Mouse (Mus musculus) embryonic facial prominence, embryonic 13.5 days (tissue): ENCODE measurements at regions not wholly inside any gene's neighbourhood (a gene's known extent, or its start where the extent isn't known, plus 50 kb on each side); places are given as distances from the start of the nearest gene placed in this dataset.

ENCODE experiments used
- ATAC-seq: fragments of 200-750 bp; cut with Nextera tagmentation; 2 replicates; pipeline ENCODE4 v1.8.0; 2017; ENCODE audit warnings: low read depth; ENCODE audit not compliant: insufficient number of reproducible peaks, insufficient read depth, low FRiP score, low TSS enrichment
- H3K27ac ChIP-seq: fragments of 300-500 bp; sonication (generic); 2 replicates; pipeline ENCODE4 v1.5.1; 2015; ENCODE audit warnings: moderate library complexity, mild to moderate bottlenecking, inconsistent platforms
- H3K27me3 ChIP-seq: fragments of 300-500 bp; sonication (generic); 2 replicates; pipeline ENCODE4 v1.6.1; 2015; ENCODE audit warnings: mild to moderate bottlenecking, inconsistent platforms
- H3K36me3 ChIP-seq: fragments of 300-500 bp; sonication (generic); 2 replicates; pipeline ENCODE4 v1.6.1; 2015; ENCODE audit warnings: mild to moderate bottlenecking, inconsistent platforms
- H3K4me1 ChIP-seq: fragments of 300-500 bp; sonication (generic); 2 replicates; pipeline ENCODE4 v1.6.1; 2015; ENCODE audit warnings: inconsistent platforms
- H3K4me2 ChIP-seq: fragments of 300-500 bp; sonication (generic); 2 replicates; pipeline ENCODE4 v1.6.1; 2015; ENCODE audit warnings: moderate library complexity, mild to moderate bottlenecking, inconsistent platforms
- H3K4me3 ChIP-seq: fragments of 300-500 bp; sonication (generic); 2 replicates; pipeline ENCODE4 v1.5.1; 2015; ENCODE audit warnings: mild to moderate bottlenecking, inconsistent platforms
- H3K9ac ChIP-seq: fragments of 300-500 bp; sonication (generic); 2 replicates; pipeline ENCODE4 v1.6.1; 2015; ENCODE audit warnings: mild to moderate bottlenecking, inconsistent platforms
- H3K9me3 ChIP-seq: fragments of 300-500 bp; sonication (generic); 2 replicates; pipeline ENCODE4 v1.6.1; 2016; ENCODE audit warnings: inconsistent platforms
- WGBS: fragments of 180-500 bp; shearing (Covaris S2); methylation state at CpG from one replicate; pipeline ENCODE4 v1.1.7; 2015; ENCODE audit warnings: mixed read lengths; 5-methylcytosine and 5-hydroxymethylcytosine counted together

DNA sequence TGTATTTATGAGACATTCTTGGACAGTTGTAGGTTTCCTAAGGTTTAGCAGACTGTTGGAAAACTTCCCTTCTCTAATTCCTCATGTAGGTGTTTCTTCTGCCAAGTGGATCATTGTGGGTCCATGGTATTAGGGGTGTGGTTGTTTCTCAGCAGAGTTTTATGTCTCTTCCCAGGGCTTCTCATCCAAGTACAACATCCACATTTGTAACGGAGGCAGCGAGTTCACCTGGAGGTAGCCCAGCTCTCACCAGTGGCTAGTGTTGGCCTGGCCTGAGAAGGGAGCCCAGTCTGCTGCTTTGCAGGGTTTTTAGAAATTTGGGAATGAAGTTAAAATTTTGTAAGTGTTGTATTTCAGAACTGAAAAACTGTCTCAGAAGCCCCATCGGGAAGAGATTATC lies 122.4 kb downstream of the Wnt5a start:
- ATAC-seq = no peak
- Histone ChIP-seq H3K4me2 (no peak overlapping the region), H3K4me1 (no peaks in the 10 kb centered on the region), H3K9ac (no peak overlapping the region), H3K4me3 (no peak overlapping the region), H3K27me3 (no peaks in the 10 kb centered on the region), H3K36me3 (no peaks in the 10 kb centered on the region), H3K9me3 (no peaks in the 10 kb centered on the region), H3K27ac (no peak overlapping the region)
- 91% methylated on average over 3 of the region's 3 CpGs for WGBS

DNA sequence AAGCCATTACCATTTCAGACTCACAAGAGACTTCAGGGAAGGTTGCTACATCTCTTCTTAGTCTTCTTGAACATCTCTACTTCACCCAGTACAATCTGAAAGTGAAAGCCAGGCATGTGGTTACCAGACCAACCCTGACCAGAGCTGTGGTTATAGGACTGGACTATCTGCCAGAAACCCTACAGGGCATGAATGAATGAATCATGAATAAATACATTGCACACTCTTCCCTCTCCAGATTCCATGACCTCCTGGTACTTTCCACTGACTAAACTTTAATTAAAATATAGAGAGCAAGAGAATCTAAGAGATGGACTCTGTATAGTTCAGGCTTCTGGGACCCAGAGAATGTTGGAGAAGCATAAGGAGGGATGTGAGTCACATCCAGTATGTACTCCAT lies 130.6 kb downstream of the Wnt5a start:
- Histone ChIP-seq H3K4me1 (peaks cover 3% of the 10 kb centered on the region; the same call in 1 of the 2 replicates), H3K27me3 (no peaks in the 10 kb centered on the region), H3K4me3 (no peak overlapping the region), H3K36me3 (no peaks in the 10 kb centered on the region), H3K4me2 (no peak overlapping the region), H3K27ac (no peak overlapping the region), H3K9ac (no peak overlapping the region), H3K9me3 (no peaks in the 10 kb centered on the region)
- no peak for ATAC-seq

DNA sequence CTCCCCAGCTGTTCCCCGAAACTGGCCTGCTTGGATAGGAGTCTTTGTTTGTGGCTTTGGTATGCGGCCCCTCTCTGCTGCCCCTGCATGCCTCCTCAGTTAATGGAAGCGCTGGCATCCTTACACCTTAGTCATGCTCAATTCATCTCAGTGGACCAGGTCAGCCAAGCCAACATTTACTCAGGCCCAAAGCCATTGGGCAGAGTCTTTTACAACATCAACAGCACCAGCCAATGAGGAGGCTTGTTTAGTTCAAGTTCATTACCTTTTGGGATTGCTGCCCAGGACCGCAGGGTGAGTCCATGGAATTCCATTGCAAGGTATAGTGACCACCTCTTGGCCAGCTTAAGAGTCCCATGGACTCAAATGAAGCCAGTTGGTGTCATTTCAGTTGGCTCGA lies 134.5 kb downstream of the Wnt5a start:
- H3K36me3 ChIP-seq = no peaks in the 10 kb centered on the region
- no peak overlapping the region for H3K4me2 ChIP-seq
- no peak overlapping the region for H3K9ac ChIP-seq
- 82% methylated on average over 5 of the region's 5 CpGs for WGBS
- ATAC-seq = no peak
- H3K4me3 ChIP-seq = no peak overlapping the region
- H3K27me3 ChIP-seq = no peaks in the 10 kb centered on the region
- H3K27ac ChIP-seq = no peak overlapping the region
- H3K4me1 ChIP-seq = peaks cover 3% of the 10 kb centered on the region; the same call in 1 of the 2 replicates
- no peaks in the 10 kb centered on the region for H3K9me3 ChIP-seq

DNA sequence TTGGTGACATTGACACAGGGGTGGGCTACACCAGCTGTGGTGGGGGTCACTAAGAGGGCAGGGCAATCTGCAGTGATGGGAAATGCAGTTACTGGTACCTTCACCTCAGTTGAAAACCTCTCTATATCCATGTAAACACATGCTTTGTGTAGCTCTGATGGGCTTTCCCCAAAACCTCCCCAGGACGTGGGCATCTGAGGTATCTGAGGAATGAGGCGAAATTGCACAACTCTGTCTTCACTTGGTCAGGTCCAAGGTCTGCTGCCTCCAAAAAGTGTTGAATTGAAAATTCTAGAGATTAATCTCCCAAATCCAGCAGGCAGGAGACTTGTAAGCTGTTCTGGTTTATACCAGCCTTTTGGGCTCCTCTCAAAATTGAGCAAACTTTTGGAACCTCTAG lies 141.3 kb downstream of the Wnt5a start:
- ATAC-seq = no peak
- H3K27me3 ChIP-seq = no peaks in the 10 kb centered on the region
- H3K9ac ChIP-seq = no peak overlapping the region
- no peaks in the 10 kb centered on the region for H3K4me1 ChIP-seq
- WGBS = 69% methylated on average over 2 of the region's 2 CpGs
- H3K4me2 ChIP-seq = no peak overlapping the region
- H3K4me3 ChIP-seq = no peak overlapping the region
- no peaks in the 10 kb centered on the region for H3K9me3 ChIP-seq
- H3K36me3 ChIP-seq = no peaks in the 10 kb centered on the region
- H3K27ac ChIP-seq = no peak overlapping the region

DNA sequence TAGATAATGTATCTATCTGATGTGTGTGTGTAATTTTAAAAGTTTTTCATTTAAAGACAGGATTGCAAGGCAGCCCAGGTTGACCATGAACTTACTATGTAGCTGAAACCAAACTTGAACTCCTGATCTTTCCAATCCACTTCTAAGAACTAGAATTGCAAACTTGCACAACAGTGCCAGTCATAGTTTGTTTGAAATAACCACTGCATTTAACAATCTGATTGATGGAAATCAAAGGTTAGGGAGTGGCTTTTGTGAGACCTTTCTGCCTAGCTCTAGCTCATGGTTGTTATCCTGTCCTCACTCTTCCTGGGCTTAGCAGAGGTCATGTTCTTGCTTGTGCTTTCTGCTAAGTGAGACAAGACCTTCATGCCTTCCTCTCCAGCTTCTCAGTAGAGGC lies 144.9 kb downstream of the Wnt5a start:
- no peaks in the 10 kb centered on the region for H3K27me3 ChIP-seq
- peaks cover 12% of the 10 kb centered on the region; the same call in 1 of the 2 replicates for H3K4me1 ChIP-seq
- no peaks in the 10 kb centered on the region for H3K9me3 ChIP-seq
- no peak overlapping the region for H3K27ac ChIP-seq
- no peaks in the 10 kb centered on the region for H3K36me3 ChIP-seq
- H3K9ac ChIP-seq = no peak overlapping the region
- H3K4me2 ChIP-seq = no peak overlapping the region
- H3K4me3 ChIP-seq = no peak overlapping the region
- no peak for ATAC-seq

DNA sequence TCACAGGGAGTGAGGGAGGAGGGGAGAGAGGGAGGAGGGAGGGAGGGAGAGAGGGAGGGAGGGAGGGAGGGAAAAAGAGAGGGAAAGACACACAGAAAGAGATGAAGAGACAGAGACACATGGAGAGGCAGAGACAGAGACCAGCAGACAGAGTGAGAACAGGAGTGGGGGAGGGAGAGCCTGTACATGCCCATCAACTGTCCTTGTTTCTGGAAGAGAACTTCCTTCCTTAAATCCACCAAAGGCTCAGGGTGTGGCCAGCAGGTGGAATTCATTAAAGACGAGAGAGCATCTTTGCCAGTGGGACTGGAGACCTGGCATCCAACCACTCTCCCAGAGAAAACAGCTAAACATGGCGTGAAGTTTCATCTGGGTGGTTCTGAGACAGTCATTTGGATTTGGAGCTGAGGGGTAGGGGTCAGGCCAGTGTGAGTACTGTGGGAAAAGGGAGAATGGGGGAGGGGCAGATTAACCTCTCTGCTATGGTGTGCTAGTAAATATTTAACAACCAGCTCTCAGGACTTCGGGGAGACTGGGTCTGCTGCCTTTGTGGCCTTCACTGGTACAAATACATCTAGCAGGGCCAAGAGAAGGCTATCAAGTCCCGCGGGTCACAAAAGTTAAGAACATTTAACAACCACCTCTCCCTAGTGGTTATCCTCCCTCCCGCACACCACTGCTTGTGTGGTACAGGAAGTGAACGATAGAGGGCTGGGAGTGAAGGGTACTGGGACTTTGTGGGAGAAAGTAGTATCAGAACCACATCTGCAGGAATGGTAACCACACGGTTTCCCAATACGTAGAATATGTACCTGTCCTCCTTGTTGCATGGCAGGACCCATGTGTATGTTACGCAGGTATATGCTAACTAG lies 148.7 kb downstream of the Wnt5a start:
- Histone ChIP-seq H3K27me3 (no peaks in the 10 kb centered on the region), H3K9ac (no peak overlapping the region), H3K27ac (no peak overlapping the region), H3K4me2 (no peak overlapping the region), H3K9me3 (no peaks in the 10 kb centered on the region), H3K4me1 (peaks cover 12% of the 10 kb centered on the region; the same call in 1 of the 2 replicates), H3K4me3 (no peak overlapping the region), H3K36me3 (no peaks in the 10 kb centered on the region)
- ATAC-seq = no peak
- WGBS = 78% methylated on average over 10 of the region's 10 CpGs

DNA sequence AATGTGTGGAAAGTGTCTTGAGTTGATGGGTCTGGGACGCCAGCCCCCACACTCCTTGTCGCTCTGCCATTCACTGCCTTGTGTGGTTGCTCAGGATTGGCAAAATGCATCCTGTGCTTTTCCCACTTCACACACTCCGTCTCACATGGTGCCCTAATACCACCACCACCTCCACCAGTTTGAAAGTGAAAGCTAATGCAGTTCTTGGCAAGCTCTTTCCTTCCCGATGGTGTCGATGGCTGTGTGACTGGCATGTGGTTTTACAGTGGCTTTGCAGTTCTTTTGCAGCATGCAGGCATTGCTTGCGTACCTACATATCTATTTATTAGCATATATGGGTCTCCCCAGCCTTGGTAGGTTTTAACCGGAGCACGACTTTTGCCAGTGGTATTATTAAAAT lies 152.7 kb downstream of the Wnt5a start:
- ATAC-seq = no peak
- peaks cover 15% of the 10 kb centered on the region; the same call in 1 of the 2 replicates for H3K4me1 ChIP-seq
- H3K4me2 ChIP-seq = no peak overlapping the region
- H3K36me3 ChIP-seq = no peaks in the 10 kb centered on the region
- no peaks in the 10 kb centered on the region for H3K9me3 ChIP-seq
- 90% methylated on average over 8 of the region's 8 CpGs for WGBS
- H3K27ac ChIP-seq = no peak overlapping the region
- H3K27me3 ChIP-seq = no peaks in the 10 kb centered on the region
- H3K4me3 ChIP-seq = no peak overlapping the region
- H3K9ac ChIP-seq = no peak overlapping the region

DNA sequence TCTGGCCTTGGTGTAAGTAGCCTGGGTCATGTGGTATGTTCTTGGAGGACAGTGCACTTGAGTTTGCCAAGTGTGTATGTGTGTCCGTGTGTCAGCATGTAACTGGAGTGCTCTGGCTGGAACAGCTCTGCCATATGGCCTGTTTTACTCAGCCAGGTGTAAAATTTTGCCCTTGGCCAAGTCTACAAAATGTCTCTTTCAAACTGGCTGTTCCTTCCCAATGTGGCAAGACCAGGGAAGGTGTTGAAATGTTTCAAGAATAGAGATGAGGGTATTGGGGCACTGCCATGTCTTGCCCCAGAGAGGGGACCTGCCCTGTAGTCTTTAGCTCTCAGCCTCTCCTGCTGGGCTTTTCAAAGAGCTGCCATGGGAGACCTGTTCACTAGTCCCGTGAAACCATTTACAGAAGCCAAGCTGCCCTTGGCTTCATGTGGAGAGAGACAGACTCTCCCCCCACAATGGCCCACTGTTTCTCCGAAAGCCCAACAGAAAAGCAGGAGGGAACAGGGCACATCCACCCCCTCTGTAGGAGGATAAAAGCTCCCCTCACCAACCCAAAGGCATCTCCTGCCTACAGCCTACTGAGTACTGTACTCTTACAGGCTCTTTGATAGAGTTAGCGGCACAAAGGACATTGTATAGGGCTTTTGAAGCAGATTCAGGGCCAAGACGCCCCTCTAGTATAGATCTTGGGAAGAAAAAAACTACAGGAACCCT lies 156.5 kb downstream of the Wnt5a start:
- Histone ChIP-seq H3K9ac (no peak overlapping the region), H3K4me2 (no peak overlapping the region), H3K9me3 (no peaks in the 10 kb centered on the region), H3K27ac (no peak overlapping the region), H3K27me3 (no peaks in the 10 kb centered on the region), H3K36me3 (no peaks in the 10 kb centered on the region), H3K4me3 (no peak overlapping the region), H3K4me1 (peaks cover 18% of the 10 kb centered on the region)
- ATAC-seq = no peak
- 59% methylated on average over 5 of the region's 5 CpGs for WGBS

DNA sequence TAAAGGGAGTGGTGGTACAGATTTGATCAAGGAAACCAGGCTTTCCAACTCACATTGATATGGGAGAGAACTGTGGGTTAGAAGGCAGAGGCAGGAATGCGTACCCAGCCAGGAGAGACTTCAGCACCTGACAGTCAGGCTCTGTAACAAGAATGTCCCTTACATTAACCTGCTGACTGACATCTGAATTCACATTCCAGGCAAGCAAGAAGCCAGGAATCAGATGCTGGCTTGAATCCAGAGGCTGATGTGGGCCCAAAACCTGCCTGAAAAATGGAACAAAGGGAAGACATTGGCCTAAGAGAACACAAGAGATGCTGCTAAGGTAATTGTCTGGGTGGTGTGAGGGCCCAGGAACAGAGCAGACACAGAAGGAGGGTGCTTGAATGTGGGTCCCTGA lies 158.8 kb downstream of the Wnt5a start:
- Histone ChIP-seq H3K4me1 (peaks cover 18% of the 10 kb centered on the region), H3K4me3 (no peak overlapping the region), H3K36me3 (no peaks in the 10 kb centered on the region), H3K4me2 (no peak overlapping the region), H3K27ac (no peak overlapping the region), H3K27me3 (no peaks in the 10 kb centered on the region), H3K9ac (0 out of 2 replicates have a peak overlapping the region, but pooled peaks have one; percentile 36), H3K9me3 (no peaks in the 10 kb centered on the region)
- 70% methylated on average over 1 of the region's 1 CpGs for WGBS
- ATAC-seq = no peak

DNA sequence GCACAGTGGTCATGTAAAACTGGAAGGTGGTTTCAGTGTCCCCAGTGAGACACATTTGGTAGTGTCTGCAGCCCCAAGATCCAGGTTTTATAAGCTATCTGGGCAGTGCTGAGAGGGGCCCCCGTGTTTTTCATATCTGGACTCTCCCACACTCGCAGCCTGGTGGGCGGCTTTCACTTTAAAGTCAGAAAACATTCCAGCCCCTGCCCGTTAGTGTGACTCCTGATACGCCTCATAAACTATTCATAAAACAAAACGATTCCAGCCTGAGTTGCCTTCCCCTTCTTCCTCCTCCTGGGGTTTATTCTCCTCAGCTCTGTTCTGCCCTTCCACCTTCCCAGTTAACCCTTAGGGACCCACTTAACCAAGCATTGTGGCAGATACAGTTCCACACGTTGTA lies 159.6 kb downstream of the Wnt5a start:
- Histone ChIP-seq H3K4me3 (no peak overlapping the region), H3K9me3 (no peaks in the 10 kb centered on the region), H3K27ac (no peak overlapping the region), H3K36me3 (no peaks in the 10 kb centered on the region), H3K9ac (0 out of 2 replicates have a peak overlapping the region, but pooled peaks have one; percentile 36), H3K4me2 (no peak overlapping the region), H3K27me3 (no peaks in the 10 kb centered on the region), H3K4me1 (peaks cover 18% of the 10 kb centered on the region)
- WGBS = 19% methylated on average over 7 of the region's 7 CpGs
- ATAC-seq = no peak

DNA sequence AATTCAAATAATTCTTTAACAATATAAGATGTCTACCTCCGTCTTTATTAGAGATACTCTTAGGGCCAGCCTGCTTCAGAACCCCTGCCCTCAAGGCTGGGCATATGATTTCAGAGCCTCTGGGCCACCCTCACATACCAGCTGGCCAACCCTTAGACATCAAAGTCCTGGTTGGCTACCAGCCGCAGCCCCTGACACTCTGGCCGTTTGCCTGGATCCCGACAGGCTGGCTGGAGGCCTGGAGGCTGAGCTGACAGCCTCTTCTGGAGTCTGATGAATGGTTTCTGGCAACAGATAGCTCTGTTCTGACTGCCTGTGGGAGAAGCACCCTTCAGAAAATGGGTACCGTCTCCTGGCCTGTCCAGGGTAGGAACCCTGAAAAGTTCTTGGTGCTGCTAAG lies 170.9 kb downstream of the Wnt5a start:
- Histone ChIP-seq H3K9me3 (no peaks in the 10 kb centered on the region), H3K27me3 (no peaks in the 10 kb centered on the region), H3K36me3 (no peaks in the 10 kb centered on the region), H3K9ac (no peak overlapping the region), H3K27ac (peak overlapping the region; percentile 48; the same call in 1 of the 2 replicates), H3K4me1 (peaks cover 16% of the 10 kb centered on the region), H3K4me2 (no peak overlapping the region), H3K4me3 (no peak overlapping the region)
- 51% methylated on average over 5 of the region's 5 CpGs for WGBS
- no peak for ATAC-seq

DNA sequence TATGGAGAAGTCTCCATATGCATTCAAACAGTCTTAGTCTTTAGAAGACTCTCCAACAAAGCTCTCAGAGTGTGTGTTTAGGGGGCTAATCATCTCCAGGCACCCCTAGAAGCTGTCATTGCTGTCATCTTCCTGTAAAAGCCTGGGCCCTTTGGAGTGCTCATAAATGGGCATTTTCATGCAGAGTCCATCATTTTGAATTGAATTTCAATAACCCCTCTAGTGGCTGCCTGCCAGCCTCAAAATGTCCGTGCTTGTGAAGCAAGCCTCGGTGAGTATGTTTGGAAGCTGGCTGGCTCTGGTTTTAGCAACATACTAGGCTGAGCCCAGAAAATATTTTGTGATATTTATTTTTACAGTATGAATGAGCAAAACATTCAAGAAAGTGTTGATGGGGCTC lies 195.2 kb downstream of the Wnt5a start:
- H3K9me3 ChIP-seq = no peaks in the 10 kb centered on the region
- no peak for ATAC-seq
- no peaks in the 10 kb centered on the region for H3K36me3 ChIP-seq
- WGBS = 62% methylated on average over 2 of the region's 2 CpGs
- H3K4me1 ChIP-seq = no peaks in the 10 kb centered on the region
- no peaks in the 10 kb centered on the region for H3K27me3 ChIP-seq
- H3K4me3 ChIP-seq = no peak overlapping the region
- no peak overlapping the region for H3K27ac ChIP-seq
- no peak overlapping the region for H3K9ac ChIP-seq
- no peak overlapping the region for H3K4me2 ChIP-seq
